Mouse (Mus musculus) megakaryocyte, adult 5-6 weeks (primary cell): ENCODE data around the gene Gm21983. TPM values are rescaled to one million over a fixed set of nuclear protein-coding genes. Genes with fewer than 3 reads are reported as not detected.

Source experiments
- total RNA-seq, 2 experiments: library from RNA; stranded (forward) in 1 of 2; stranded (reverse) in 1 of 2; fragments of 153-499, 151-499 nt in 1 of 2; fragments of 221-1000, 200-1000 nt in 1 of 2; gene quantifications; 2 replicates each; pipeline versions ENCODE4 v1.2.3 to v1.2.4; 2015 to 2017

The Gm21983 gene
- total RNA-seq, 2 experiments from 2014 or later = not detected

Other genes with a start within 250 kb of the Gm21983 start
- gene Cyp2a22, start 241.7 kb downstream of the Gm21983 start, total RNA-seq (2015) = not detected in 2 replicates
- gene Cyp2a22, start 241.7 kb downstream of the Gm21983 start, total RNA-seq (2017) = not detected in 2 replicates
- not detected in 2 replicates for gene Cyp2a12, start 152.0 kb downstream of the Gm21983 start, total RNA-seq (2015)
- gene Cyp2a12, start 152.0 kb downstream of the Gm21983 start, total RNA-seq (2017) = not detected in 2 replicates
- gene Cyp2f2, start 61.2 kb downstream of the Gm21983 start, total RNA-seq (2015) = not detected in 2 replicates
- not detected in 2 replicates for gene Cyp2f2, start 61.2 kb downstream of the Gm21983 start, total RNA-seq (2017)
- gene Cyp2t4, start 27.4 kb downstream of the Gm21983 start, total RNA-seq (2015) = not detected in 2 replicates
- not detected in 2 replicates for gene Cyp2t4, start 27.4 kb downstream of the Gm21983 start, total RNA-seq (2017)
- 11.1 and 12.5 TPM in 2 replicates for gene Egln2, start 14.3 kb downstream of the Gm21983 start, total RNA-seq (2015)
- 22.2 and 29.6 TPM in 2 replicates for gene Egln2, start 14.3 kb downstream of the Gm21983 start, total RNA-seq (2017)
- gene Rab4b, start 2.2 kb downstream of the Gm21983 start, total RNA-seq (2015) = 65.7 and 73.7 TPM in 2 replicates
- gene Rab4b, start 2.2 kb downstream of the Gm21983 start, total RNA-seq (2017) = 26.8 and 30.4 TPM in 2 replicates
- gene Mia, start 71 bp upstream of the Gm21983 start, total RNA-seq (2015) = not detected in 2 replicates
- not detected in 2 replicates for gene Mia, start 71 bp upstream of the Gm21983 start, total RNA-seq (2017)
- gene BC024978, start 14.7 kb upstream of the Gm21983 start, total RNA-seq (2015) = 4.0 and 8.5 TPM in 2 replicates
- 0.51 and 0.73 TPM in 2 replicates for gene BC024978, start 14.7 kb upstream of the Gm21983 start, total RNA-seq (2017)
- 110 and 125 TPM in 2 replicates for gene Snrpa, start 15.2 kb upstream of the Gm21983 start, total RNA-seq (2015)
- 51.9 and 68.6 TPM in 2 replicates for gene Snrpa, start 15.2 kb upstream of the Gm21983 start, total RNA-seq (2017)
- 1.6 and 2.7 TPM in 2 replicates for gene Itpkc, start 47.6 kb upstream of the Gm21983 start, total RNA-seq (2015)
- 1.6 and 4.7 TPM in 2 replicates for gene Itpkc, start 47.6 kb upstream of the Gm21983 start, total RNA-seq (2017)
- 12.0 and 16.8 TPM in 2 replicates for gene Coq8b, start 51.9 kb upstream of the Gm21983 start, total RNA-seq (2015)
- 7.5 and 15.2 TPM in 2 replicates for gene Coq8b, start 51.9 kb upstream of the Gm21983 start, total RNA-seq (2017)
- 2.8 and 4.3 TPM in 2 replicates for gene Numbl, start 77.3 kb upstream of the Gm21983 start, total RNA-seq (2015)
- gene Numbl, start 77.3 kb upstream of the Gm21983 start, total RNA-seq (2017) = 2.5 and 2.6 TPM in 2 replicates
- not detected in 2 replicates for gene Ltbp4, start 156.6 kb upstream of the Gm21983 start, total RNA-seq (2015)
- not detected in 2 replicates for gene Ltbp4, start 156.6 kb upstream of the Gm21983 start, total RNA-seq (2017)
- gene Shkbp1, start 174.9 kb upstream of the Gm21983 start, total RNA-seq (2015) = 42.6 and 43.6 TPM in 2 replicates
- 30.9 and 34.0 TPM in 2 replicates for gene Shkbp1, start 174.9 kb upstream of the Gm21983 start, total RNA-seq (2017)
- not detected in 2 replicates for gene Gm20479, start 176.3 kb upstream of the Gm21983 start, total RNA-seq (2015)
- not detected in 2 replicates for gene Gm20479, start 176.3 kb upstream of the Gm21983 start, total RNA-seq (2017)